Mouse (Mus musculus) kidney, embryonic 15.5 days (tissue): Measurements from ENCODE around the gene Zbtb38. TPM values are rescaled to one million over a fixed set of nuclear protein-coding genes. Genes with fewer than 3 reads are reported as not detected.

ENCODE experiments used
- ATAC-seq: fragments of 200-750 bp; cut with Nextera tagmentation; replicated peaks from 2 replicates; pipeline ENCODE4 v1.8.0; 2017; ENCODE audit warnings: moderate TSS enrichment; ENCODE audit not compliant: low FRiP score
- H3K27ac ChIP-seq: fragments of 300-500 bp; sonication (generic); 2 replicates; pipeline ENCODE4 v1.5.1; 2015; ENCODE audit warnings: mild to moderate bottlenecking, inconsistent platforms
- H3K27me3 ChIP-seq: fragments of 300-500 bp; sonication (generic); 2 replicates; pipeline ENCODE4 v1.6.1; 2015; ENCODE audit warnings: inconsistent platforms
- H3K36me3 ChIP-seq: fragments of 300-500 bp; sonication (generic); 2 replicates; pipeline ENCODE4 v1.6.1; 2015; ENCODE audit warnings: inconsistent platforms
- H3K4me1 ChIP-seq: fragments of 300-500 bp; sonication (generic); 2 replicates; pipeline ENCODE4 v1.6.1; 2015; ENCODE audit warnings: inconsistent platforms
- H3K4me2 ChIP-seq: fragments of 300-500 bp; sonication (generic); 2 replicates; pipeline ENCODE4 v1.6.1; 2015; ENCODE audit warnings: moderate library complexity, mild to moderate bottlenecking, inconsistent platforms
- H3K4me3 ChIP-seq: fragments of 300-500 bp; sonication (generic); replicated peaks from 2 replicates; pipeline ENCODE4 v1.5.1; 2015; ENCODE audit warnings: mild to moderate bottlenecking, inconsistent platforms
- H3K9ac ChIP-seq: fragments of 300-500 bp; sonication (generic); 2 replicates; pipeline ENCODE4 v1.6.1; 2015; ENCODE audit warnings: mild to moderate bottlenecking, inconsistent platforms
- H3K9me3 ChIP-seq: fragments of 300-500 bp; sonication (generic); replicated peaks from 2 replicates; pipeline ENCODE4 v1.6.1; 2016; ENCODE audit warnings: inconsistent platforms
- WGBS: fragments of 180-500 bp; shearing (Covaris S2); methylation state at CpG from one replicate; pipeline ENCODE4 v1.1.7; 2015; ENCODE audit warnings: mixed read lengths; 5-methylcytosine and 5-hydroxymethylcytosine counted together
- polyA plus RNA-seq: library from polyadenylated mRNA; unstranded; fragments of >200 nt; fragmentation: Nextera tagmentation; extraction: Ambion mirVana; gene quantifications from 2 replicates; pipeline ENCODE4 v1.2.1, GENCODE M21; 2015

Gene Zbtb38
- polyA plus RNA-seq, 1 experiment from 2014 or later = 20.6 TPM

- no peak overlapping the region for H3K9ac ChIP-seq
Measured at GRCm38 (mm10) chr9:96716735-96717444, 35.7 kb downstream of the Zbtb38 start.

DNA sequence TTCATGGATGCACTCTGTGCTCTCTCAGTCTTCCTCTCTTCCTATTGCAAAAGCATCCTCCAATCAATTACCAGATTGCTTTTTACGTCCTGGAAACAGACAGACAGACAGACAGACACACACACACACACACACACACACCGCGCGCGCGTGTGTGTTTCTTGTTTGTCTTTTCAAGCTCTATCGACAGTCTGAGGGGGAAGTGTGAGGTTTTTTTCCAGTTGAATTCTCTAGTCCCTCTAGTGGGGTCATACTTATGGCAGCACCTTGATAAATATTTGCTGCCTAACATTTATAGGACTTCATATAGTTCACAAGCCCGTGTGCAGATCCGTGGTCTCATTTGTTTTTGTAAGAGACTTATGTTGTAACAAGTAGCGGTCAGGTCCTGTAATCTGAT, 36.5 kb downstream of the Zbtb38 start:
- peaks cover 19% of the 10 kb centered on the region for H3K36me3 ChIP-seq
- WGBS = 44% methylated on average over 10 of the region's 10 CpGs
- H3K4me2 ChIP-seq = no peak overlapping the region
- no peak overlapping the region for H3K9ac ChIP-seq
- no peak overlapping the region for H3K4me3 ChIP-seq
- no peaks in the 10 kb centered on the region for H3K27me3 ChIP-seq
- ATAC-seq = no peak
- 0 out of 2 replicates have a peak overlapping the region, but pooled peaks have one; percentile 23 for H3K27ac ChIP-seq
- peaks cover 58% of the 10 kb centered on the region for H3K4me1 ChIP-seq
- H3K9me3 ChIP-seq = no peaks in the 10 kb centered on the region

More at GRCm38 (mm10) chr9:96716735-96717444, 35.7 kb downstream of the Zbtb38 start:
- no peaks in the 10 kb centered on the region for H3K9me3 ChIP-seq
- H3K27ac ChIP-seq = no peak overlapping the region
- no peak overlapping the region for H3K4me2 ChIP-seq
- WGBS = 82% methylated on average over 14 of the region's 14 CpGs
- ATAC-seq = no peak
- no peaks in the 10 kb centered on the region for H3K27me3 ChIP-seq
- H3K4me1 ChIP-seq = peaks cover 58% of the 10 kb centered on the region
- H3K36me3 ChIP-seq = peaks cover 15% of the 10 kb centered on the region
- no peak overlapping the region for H3K4me3 ChIP-seq

DNA sequence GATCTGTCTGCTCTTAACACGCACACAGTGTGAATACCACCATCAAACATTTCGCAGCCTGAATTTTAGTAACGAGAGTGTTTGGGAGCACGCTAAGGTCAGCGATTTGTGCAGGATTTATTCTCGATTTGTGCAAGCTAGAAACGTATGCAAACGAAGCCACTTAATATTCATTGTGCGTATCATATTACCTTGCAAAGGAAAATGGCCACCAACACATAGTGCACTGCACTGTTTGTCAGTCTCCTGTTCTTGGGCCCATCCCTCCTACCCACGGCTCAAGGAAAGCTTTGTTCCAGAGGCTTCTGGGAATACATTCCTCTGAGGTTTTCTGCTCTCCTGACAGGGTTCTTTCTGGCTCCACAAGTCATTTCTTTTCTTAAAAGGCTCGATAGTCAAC, 37.5 kb downstream of the Zbtb38 start:
- H3K27ac ChIP-seq = no peak overlapping the region
- 77% methylated on average over 11 of the region's 11 CpGs for WGBS
- H3K9me3 ChIP-seq = no peaks in the 10 kb centered on the region
- H3K4me3 ChIP-seq = no peak overlapping the region
- H3K9ac ChIP-seq = no peak overlapping the region
- no peaks in the 10 kb centered on the region for H3K27me3 ChIP-seq
- H3K4me2 ChIP-seq = no peak overlapping the region
- no peak for ATAC-seq
- H3K4me1 ChIP-seq = peaks cover 51% of the 10 kb centered on the region
- H3K36me3 ChIP-seq = peaks cover 19% of the 10 kb centered on the region

GRCm38 (mm10) chr9:96713472-96714390, 38.9 kb downstream of the Zbtb38 start:
- Histone ChIP-seq H3K27ac (0 out of 2 replicates have a peak overlapping the region, but pooled peaks have one; percentile 28), H3K27me3 (no peaks in the 10 kb centered on the region), H3K4me3 (no peak overlapping the region), H3K4me2 (no peak overlapping the region), H3K9ac (no peak overlapping the region), H3K9me3 (no peaks in the 10 kb centered on the region), H3K4me1 (peaks cover 42% of the 10 kb centered on the region), H3K36me3 (peaks cover 19% of the 10 kb centered on the region)
- WGBS = 62% methylated on average over 14 of the region's 14 CpGs
- ATAC-seq = no peak

DNA sequence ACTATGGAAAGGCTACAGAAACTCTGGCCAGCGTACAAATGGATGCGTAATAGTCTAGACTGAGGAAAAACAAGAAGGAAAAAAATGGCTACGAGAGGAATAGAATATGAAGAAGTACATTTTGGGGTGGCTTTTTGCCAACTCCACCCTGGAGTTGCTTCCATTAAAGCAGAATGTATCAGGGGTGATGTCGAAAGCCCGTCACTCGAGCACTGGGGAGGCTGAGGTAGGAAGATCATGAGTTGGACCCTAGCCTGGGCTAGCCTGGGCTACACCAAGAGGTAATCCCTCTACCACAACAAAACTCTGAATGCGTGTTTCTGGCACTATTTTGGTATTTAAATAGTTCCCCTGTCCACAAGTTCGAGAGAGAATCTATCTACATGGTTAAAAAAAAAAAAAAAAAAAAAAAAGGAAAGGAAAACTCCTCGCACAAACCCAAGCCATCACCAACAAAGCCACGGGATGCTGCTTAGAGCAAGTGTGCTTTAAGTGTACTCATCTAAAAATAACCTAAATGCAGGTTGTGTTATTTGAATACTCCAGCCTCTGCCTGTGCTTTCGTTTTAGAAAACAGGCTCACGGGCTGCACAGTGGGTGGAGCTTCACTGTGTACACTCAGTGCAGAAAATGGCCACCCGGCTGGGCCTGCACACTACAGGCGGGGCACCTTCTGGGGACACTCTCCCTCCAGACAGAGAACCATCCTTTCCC, 39.7 kb downstream of the Zbtb38 start:
- WGBS = 81% methylated on average over 14 of the region's 14 CpGs
- Histone ChIP-seq H3K27me3 (no peaks in the 10 kb centered on the region), H3K9ac (no peak overlapping the region), H3K4me1 (peaks cover 35% of the 10 kb centered on the region), H3K27ac (no peak overlapping the region), H3K36me3 (peaks cover 19% of the 10 kb centered on the region), H3K4me3 (no peak overlapping the region), H3K4me2 (no peak overlapping the region), H3K9me3 (no peaks in the 10 kb centered on the region)
- no peak for ATAC-seq

DNA sequence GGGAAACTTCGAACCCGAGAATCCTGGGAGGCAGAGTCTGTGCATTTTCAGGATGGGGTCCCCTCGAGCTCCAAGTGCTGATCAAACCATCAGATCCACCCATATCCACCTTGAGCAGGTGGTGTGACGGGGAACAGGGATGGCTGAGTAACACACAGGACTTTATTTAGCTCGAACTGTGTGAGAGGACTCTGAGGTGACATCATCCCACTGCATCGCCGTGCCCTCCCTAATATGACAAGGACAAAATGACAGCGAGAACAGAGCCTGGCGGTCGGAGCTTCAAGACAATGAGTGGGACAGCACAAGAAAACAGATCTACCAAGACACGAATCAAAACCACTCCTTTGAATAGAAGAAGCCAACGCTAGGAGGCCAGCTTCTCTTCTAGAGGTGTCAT, 40.6 kb downstream of the Zbtb38 start:
- Histone ChIP-seq H3K4me1 (peaks cover 28% of the 10 kb centered on the region), H3K27me3 (no peaks in the 10 kb centered on the region), H3K27ac (no peak overlapping the region), H3K9me3 (no peaks in the 10 kb centered on the region), H3K9ac (no peak overlapping the region), H3K4me2 (no peak overlapping the region), H3K4me3 (no peak overlapping the region), H3K36me3 (peaks cover 12% of the 10 kb centered on the region)
- 92% methylated on average over 12 of the region's 12 CpGs for whole genome bisulfite sequencing
- ATAC-seq = no peak

GRCm38 (mm10) chr9:96710241-96710946, 42.2 kb downstream of the Zbtb38 start:
- peaks cover 12% of the 10 kb centered on the region for H3K36me3 ChIP-seq
- H3K4me3 ChIP-seq = no peak overlapping the region
- H3K4me2 ChIP-seq = no peak overlapping the region
- no peak for ATAC-seq
- H3K9me3 ChIP-seq = no peaks in the 10 kb centered on the region
- H3K27ac ChIP-seq = no peak overlapping the region
- H3K27me3 ChIP-seq = no peaks in the 10 kb centered on the region
- 90% methylated on average over 15 of the region's 15 CpGs for WGBS
- peaks cover 30% of the 10 kb centered on the region for H3K4me1 ChIP-seq
- no peak overlapping the region for H3K9ac ChIP-seq

GRCm38 (mm10) chr9:96708905-96709304, 43.7 kb downstream of the Zbtb38 start:
- Histone ChIP-seq H3K4me2 (no peak overlapping the region), H3K27me3 (no peaks in the 10 kb centered on the region), H3K9ac (no peak overlapping the region), H3K27ac (no peak overlapping the region), H3K36me3 (peaks cover 8% of the 10 kb centered on the region), H3K9me3 (no peaks in the 10 kb centered on the region), H3K4me1 (peaks cover 23% of the 10 kb centered on the region), H3K4me3 (no peak overlapping the region)
- 90% methylated on average over 9 of the region's 9 CpGs for WGBS
- no peak for ATAC-seq

DNA sequence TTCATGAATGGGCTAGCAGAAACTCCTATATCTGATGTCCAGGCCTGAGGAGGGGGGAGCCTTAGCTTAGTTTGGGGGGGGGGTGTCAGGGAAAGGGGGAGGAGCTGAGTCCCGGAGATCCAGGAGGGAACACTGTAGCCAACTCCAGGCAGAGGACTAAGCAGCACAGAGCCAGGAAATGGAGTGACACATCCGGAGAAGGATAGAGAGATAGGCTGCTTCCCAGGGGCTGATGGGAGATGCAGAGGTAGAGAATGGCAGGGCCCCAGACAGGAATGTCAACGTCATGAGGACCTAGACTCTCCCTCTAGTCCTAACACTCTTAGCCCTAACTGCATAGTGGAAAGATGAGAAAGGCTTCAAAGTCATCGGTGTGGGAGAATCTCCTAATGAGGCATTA, 44.7 kb downstream of the Zbtb38 start:
- ATAC-seq = no peak
- peaks cover 8% of the 10 kb centered on the region for H3K36me3 ChIP-seq

GRCm38 (mm10) chr9:96705576-96706285, 46.9 kb downstream of the Zbtb38 start:
- peak overlapping the region; percentile 87 for H3K27ac ChIP-seq
- H3K4me2 ChIP-seq = peak overlapping the region; percentile 0; the same call in 1 of the 2 replicates
- ATAC-seq = peak; percentile 97
- H3K4me1 ChIP-seq = peaks cover 21% of the 10 kb centered on the region
- peaks cover 15% of the 10 kb centered on the region; the same call in 1 of the 2 replicates for H3K36me3 ChIP-seq
- no peak overlapping the region for H3K9ac ChIP-seq
- 14% methylated on average over 11 of the region's 11 CpGs for WGBS
- no peaks in the 10 kb centered on the region for H3K27me3 ChIP-seq
- H3K9me3 ChIP-seq = no peaks in the 10 kb centered on the region
- H3K4me3 ChIP-seq = no peak overlapping the region

More for the DNA sequence above, 44.7 kb downstream of the Zbtb38 start:
- Histone ChIP-seq H3K27me3 (no peaks in the 10 kb centered on the region), H3K9me3 (no peaks in the 10 kb centered on the region), H3K9ac (no peak overlapping the region), H3K4me2 (no peak overlapping the region), H3K4me1 (peaks cover 21% of the 10 kb centered on the region), H3K27ac (no peak overlapping the region), H3K4me3 (no peak overlapping the region)
- 79% methylated on average over 4 of the region's 4 CpGs for WGBS

DNA sequence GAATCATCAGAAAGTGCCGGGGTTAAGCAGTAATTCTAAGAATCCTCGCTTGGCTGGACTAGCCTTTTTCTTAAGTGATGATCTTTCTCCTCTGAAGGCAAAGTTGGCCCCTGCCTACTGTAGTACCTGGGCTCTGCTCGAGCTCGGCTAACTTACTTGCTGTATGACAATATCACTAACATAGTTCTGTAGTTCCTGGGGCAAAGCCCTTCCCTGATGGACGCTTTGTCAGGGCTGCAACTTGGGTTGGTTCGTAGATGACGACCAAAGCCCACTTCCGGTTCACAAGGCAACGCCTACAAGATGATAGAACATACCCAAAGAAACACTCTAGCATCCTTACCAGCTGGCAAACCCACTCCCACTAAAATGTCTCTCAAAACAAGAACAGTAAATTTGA, 47.7 kb downstream of the Zbtb38 start:
- H3K4me2 ChIP-seq = no peak overlapping the region
- peaks cover 21% of the 10 kb centered on the region for H3K4me1 ChIP-seq
- peaks cover 18% of the 10 kb centered on the region for H3K36me3 ChIP-seq
- no peak for ATAC-seq
- no peaks in the 10 kb centered on the region for H3K27me3 ChIP-seq
- 83% methylated on average over 9 of the region's 9 CpGs for WGBS
- no peak overlapping the region for H3K9ac ChIP-seq
- H3K4me3 ChIP-seq = no peak overlapping the region
- no peaks in the 10 kb centered on the region for H3K9me3 ChIP-seq
- peak overlapping the region; percentile 87 for H3K27ac ChIP-seq
